Mouse (Mus musculus): ENCODE results near the gene Sppl3. TPM values are rescaled to one million over a fixed set of nuclear protein-coding genes. Genes with fewer than 3 reads are reported as not detected.

Gene Sppl3
- total and polyA plus RNA-seq, 3 experiments: 14.3 to 29.2 (median 14.9) TPM

DNA sequence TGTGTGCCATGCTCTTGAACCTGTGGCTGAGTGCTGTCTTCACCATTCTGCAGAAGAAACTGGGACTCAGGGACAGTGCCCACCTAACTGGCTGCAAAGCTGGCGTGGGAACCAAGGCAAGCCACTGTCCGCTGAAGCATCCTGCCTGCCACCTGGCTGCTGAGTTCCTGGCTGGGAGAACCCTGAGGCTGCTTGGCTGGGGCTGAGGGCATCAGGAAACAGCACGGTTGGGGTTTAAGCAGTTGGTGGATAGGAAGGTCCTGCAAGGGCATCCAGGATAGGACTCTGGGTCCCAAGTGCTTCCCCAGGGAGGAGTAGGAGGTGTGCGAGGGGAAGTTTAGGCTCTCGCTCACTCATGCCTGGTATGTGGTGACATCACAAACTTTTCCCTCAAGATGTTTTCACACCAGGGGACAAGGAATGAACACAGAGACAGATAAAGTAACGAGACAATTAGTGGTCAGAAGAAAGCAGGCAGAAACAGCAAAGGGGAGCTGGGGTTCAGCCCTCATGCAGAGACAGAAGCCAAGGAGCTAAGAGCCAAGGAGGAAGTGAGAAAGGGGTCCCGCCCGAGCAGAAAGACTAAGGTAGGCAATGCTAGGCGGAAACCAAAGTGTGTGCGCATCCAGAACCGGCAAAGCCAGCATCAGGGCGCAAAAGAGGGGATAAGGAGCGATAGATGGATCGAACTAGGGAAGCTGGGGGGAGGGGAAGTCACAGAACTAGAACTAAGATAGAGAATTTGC, 43.2 kb upstream of the Sppl3 start:
- H3K4me3 ChIP-seq (replicated peaks in 1 of 3; ENCODE audit: low read depth in 2 of 3, low read length in 2 of 3, poor library complexity in 1 of 3): no peak overlapping the region
- H3K79me2 ChIP-seq (replicated peaks; ENCODE audit: control insufficient read depth, extremely low read depth, insufficient read depth, poor library complexity, severe bottlenecking): no peaks in the 10 kb centered on the region
- dilution Hi-C loops (cut with MboI; ENCODE audit: extremely low pct_ligation_motif_present, extremely low pct_unique_long_range_greater_than_20kb, low sequenced_read_pairs) (no loop called here), in situ Hi-C loops (cut with MboI; ENCODE audit: low pct_ligation_motif_present, low pct_unique_long_range_greater_than_20kb, low sequenced_read_pairs) (no loop called here)
- H3K9ac ChIP-seq (ENCODE audit: insufficient read depth, low read depth): no peak overlapping the region
- no peaks in the 10 kb centered on the region for H3K36me3 ChIP-seq (replicated peaks in 1 of 2; ENCODE audit: control insufficient read depth in 1 of 2, insufficient read depth in 1 of 2, low read length in 1 of 2)
- peak overlapping the region; percentile 41; the same call in 1 of the 2 replicates for H3K4me2 ChIP-seq (ENCODE audit: insufficient read depth, low read depth, poor library complexity, severe bottlenecking)
- H3K27me3 ChIP-seq (replicated peaks): peaks cover 15% of the 10 kb centered on the region
- H3K4me1 ChIP-seq (ENCODE audit: control insufficient read depth in 1 of 2, insufficient read depth in 2 of 2): peaks cover 8 to 20% of the 10 kb centered on the region in 2 experiments
- H3K9me3 ChIP-seq (replicated peaks; ENCODE audit: low read length): no peaks in the 10 kb centered on the region
- peak; percentile 39 for DNase-seq (ENCODE audit: extremely low read depth)
- no peak overlapping the region for H3K27ac ChIP-seq (ENCODE audit: insufficient read depth, low read depth)
- TF ChIP-seq ELF1 (IDR thresholded peaks at IDR 0.05; ENCODE audit: low read depth, low read length) (peak; percentile 37; the same call in 1 of the 2 replicates), CHD1 (IDR thresholded peaks at IDR 0.05; ENCODE audit: low read depth, low read length) (no peak), E2F4 (IDR thresholded peaks at IDR 0.05; ENCODE audit: insufficient replicate concordance, low read depth, low read length) (no peak), NELFE (IDR thresholded peaks at IDR 0.05; ENCODE audit: low read depth, low read length) (no peak), IRF4 (IDR thresholded peaks at IDR 0.05; ENCODE audit: low read depth, low read length) (peak; percentile 62; the same call in 1 of the 2 replicates), ZKSCAN1 (IDR thresholded peaks at IDR 0.05; ENCODE audit: borderline replicate concordance, low read depth, low read length) (no peak), GABPA (IDR thresholded peaks at IDR 0.05; ENCODE audit: insufficient replicate concordance, low read depth, low read length) (no peak), MEF2A (IDR thresholded peaks at IDR 0.05; ENCODE audit: borderline replicate concordance, low read depth, low read length) (no peak), JUND (conservative IDR thresholded peaks at IDR 0.05; ENCODE audit: low read depth, low read length) (no peak), MAX (IDR thresholded peaks at IDR 0.05; ENCODE audit: low read length) (no peak), ZC3H11A (IDR thresholded peaks at IDR 0.05; ENCODE audit: low read depth, low read length) (no peak), USF2 (conservative IDR thresholded peaks at IDR 0.05; ENCODE audit: low read depth, low read length) (no peak)

DNA sequence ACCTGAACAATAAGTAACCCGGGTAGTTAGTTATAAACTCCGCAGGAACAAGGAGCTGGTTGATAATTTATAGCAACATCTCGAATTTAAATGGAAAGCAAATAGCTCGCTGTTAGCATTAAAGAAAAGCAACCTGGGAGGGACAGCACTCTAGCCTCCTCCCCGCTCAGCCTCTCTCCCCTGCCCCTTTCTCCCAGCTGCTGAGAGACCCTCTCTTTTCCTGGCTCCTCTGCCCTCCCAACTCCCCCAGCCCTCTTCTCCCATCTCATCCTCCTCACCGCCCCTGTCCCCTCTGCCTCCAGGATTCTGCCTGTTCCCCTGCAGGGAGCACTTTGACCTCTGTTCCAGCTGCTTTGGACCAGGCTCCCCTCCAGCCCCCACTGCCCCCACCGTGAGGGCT, 42.3 kb upstream of the Sppl3 start:
- Histone ChIP-seq H3K9ac (ENCODE audit: insufficient read depth, low read depth) (no peak overlapping the region), H3K4me3 (replicated peaks in 1 of 3; ENCODE audit: low read depth in 2 of 3, low read length in 2 of 3, poor library complexity in 1 of 3) (no peak overlapping the region), H3K27ac (ENCODE audit: insufficient read depth, low read depth) (no peak overlapping the region), H3K79me2 (replicated peaks; ENCODE audit: control insufficient read depth, extremely low read depth, insufficient read depth, poor library complexity, severe bottlenecking) (no peaks in the 10 kb centered on the region), H3K9me3 (replicated peaks; ENCODE audit: low read length) (no peaks in the 10 kb centered on the region), H3K4me1 (ENCODE audit: control insufficient read depth in 1 of 2, insufficient read depth in 2 of 2) (peaks cover 8 to 20% of the 10 kb centered on the region in 2 experiments), H3K36me3 (replicated peaks in 1 of 2; ENCODE audit: control insufficient read depth in 1 of 2, insufficient read depth in 1 of 2, low read length in 1 of 2) (no peaks in the 10 kb centered on the region), H3K27me3 (replicated peaks) (peaks cover 15% of the 10 kb centered on the region), H3K4me2 (ENCODE audit: insufficient read depth, low read depth, poor library complexity, severe bottlenecking) (no peak overlapping the region)
- no peak for TF ChIP-seq BHLHE40 (IDR thresholded peaks at IDR 0.05; ENCODE audit: low read depth, low read length)
- TF ChIP-seq SMC3 (IDR thresholded peaks at IDR 0.05; ENCODE audit: low read depth, low read length): no peak
- TF ChIP-seq ZKSCAN1 (IDR thresholded peaks at IDR 0.05; ENCODE audit: borderline replicate concordance, low read depth, low read length): no peak
- TF ChIP-seq TCF12 (IDR thresholded peaks at IDR 0.05; ENCODE audit: low read depth, low read length): no peak
- no peak for TF ChIP-seq POLR2A (IDR thresholded peaks at IDR 0.05; ENCODE audit: low read depth, low read length)
- TF ChIP-seq NELFE (IDR thresholded peaks at IDR 0.05; ENCODE audit: low read depth, low read length): no peak
- TF ChIP-seq KAT2A (IDR thresholded peaks at IDR 0.05; ENCODE audit: insufficient replicate concordance, low read length): no peak
- no peak for TF ChIP-seq ZMIZ1 (IDR thresholded peaks at IDR 0.05; ENCODE audit: low read depth, low read length)
- no peak for TF ChIP-seq MEF2A (IDR thresholded peaks at IDR 0.05; ENCODE audit: borderline replicate concordance, low read depth, low read length)
- TF ChIP-seq EP300 (IDR thresholded peaks at IDR 0.05; ENCODE audit: low read length): no peak
- TF ChIP-seq JUND (conservative IDR thresholded peaks at IDR 0.05; ENCODE audit: low read depth, low read length): no peak
- no peak for TF ChIP-seq MAX (IDR thresholded peaks at IDR 0.05; ENCODE audit: low read length)
- TF ChIP-seq GABPA (IDR thresholded peaks at IDR 0.05; ENCODE audit: insufficient replicate concordance, low read depth, low read length): no peak
- no peak for TF ChIP-seq E2F4 (IDR thresholded peaks at IDR 0.05; ENCODE audit: insufficient replicate concordance, low read depth, low read length)
- TF ChIP-seq CHD2 (IDR thresholded peaks at IDR 0.05; ENCODE audit: low read length): no peak
- no peak for TF ChIP-seq HCFC1 (IDR thresholded peaks at IDR 0.05; ENCODE audit: low read depth, low read length)
- TF ChIP-seq NRF1 (IDR thresholded peaks at IDR 0.05; ENCODE audit: low read depth, low read length): no peak
- TF ChIP-seq MAZ (IDR thresholded peaks at IDR 0.05; ENCODE audit: low read depth, low read length): no peak
- no peak for TF ChIP-seq MAFK (IDR thresholded peaks at IDR 0.05; ENCODE audit: insufficient replicate concordance, low read length)
- TF ChIP-seq ZNF384 (IDR thresholded peaks at IDR 0.05; ENCODE audit: low read depth, low read length): no peak
- in situ Hi-C loops (cut with MboI; ENCODE audit: low pct_ligation_motif_present, low pct_unique_long_range_greater_than_20kb, low sequenced_read_pairs): no loop called here
- dilution Hi-C loops (cut with MboI; ENCODE audit: extremely low pct_ligation_motif_present, extremely low pct_unique_long_range_greater_than_20kb, low sequenced_read_pairs): no loop called here
- DNase-seq (ENCODE audit: extremely low read depth): no peak

All from CH12.LX (cell line).